Mouse (Mus musculus): Measurements from ENCODE around the gene Fancg. TPM values are rescaled to one million over a fixed set of nuclear protein-coding genes. Genes with fewer than 3 reads are reported as not detected.

Fancg gene
- total RNA-seq (2021) = 10 to 100 TPM in 1 of 2 experiments, 1 to 10 TPM in 1; 8.4 to 11.9 TPM
- long read RNA-seq, partial matches to known transcripts = 1 of 7 reads
- long read RNA-seq, other reads (novel, unspliced or antisense) = 3 of 7 reads

DNA sequence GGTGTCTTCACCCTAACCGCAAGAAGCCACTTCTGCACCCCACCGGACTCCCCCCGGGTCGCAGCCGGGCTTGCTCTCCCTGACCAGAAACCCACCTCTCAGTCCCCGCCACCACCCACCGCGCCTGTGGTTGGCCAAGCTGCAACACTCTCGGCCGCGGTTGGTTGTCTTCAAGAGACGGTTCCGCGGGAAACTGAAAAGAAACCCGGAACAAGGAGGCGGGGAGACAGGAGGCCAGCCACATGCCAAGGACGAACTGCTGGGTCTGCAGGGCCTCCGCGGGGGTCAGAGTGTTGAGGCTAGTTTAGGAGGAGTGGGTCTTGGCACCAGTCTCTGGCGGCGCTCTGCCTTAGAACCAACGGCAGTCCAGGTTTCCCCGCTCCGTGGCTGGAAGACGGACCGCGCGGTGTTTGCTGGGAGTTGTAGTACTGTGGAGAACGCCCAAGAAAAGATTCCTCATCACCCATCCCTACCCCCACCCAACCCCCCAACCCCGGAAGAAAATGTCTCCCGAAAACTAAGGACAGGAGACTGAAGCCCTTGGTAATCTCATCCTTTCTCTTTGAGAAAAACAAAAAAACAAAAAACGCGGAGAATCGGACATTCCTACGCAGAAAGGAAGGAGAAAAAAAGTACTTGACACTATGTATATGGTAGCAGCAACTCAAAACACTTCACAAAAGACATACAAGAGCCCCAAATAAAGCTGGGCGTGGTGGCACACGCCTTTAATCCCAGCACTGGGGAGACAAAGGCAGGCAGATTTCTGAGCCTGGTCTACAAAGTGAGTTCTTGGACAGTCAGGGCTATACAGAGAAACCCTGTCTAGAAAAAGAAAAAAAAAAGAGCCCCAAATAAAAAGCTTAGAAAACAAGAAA lies at the start of gene Fancg:
Gene Fancg (minus strand): TSS at position 346 of the 878 bp plus-strand sequence.
- peak; percentile 73 to 82 for DNase-seq (ENCODE audit: low spot score in 2 of 2)

- DNase-seq (ENCODE audit: low spot score in 2 of 2) = no peak
Observed at GRCm38 (mm10) chr4:43059697-43060096, 49.4 kb upstream of the Fancg start.

DNA sequence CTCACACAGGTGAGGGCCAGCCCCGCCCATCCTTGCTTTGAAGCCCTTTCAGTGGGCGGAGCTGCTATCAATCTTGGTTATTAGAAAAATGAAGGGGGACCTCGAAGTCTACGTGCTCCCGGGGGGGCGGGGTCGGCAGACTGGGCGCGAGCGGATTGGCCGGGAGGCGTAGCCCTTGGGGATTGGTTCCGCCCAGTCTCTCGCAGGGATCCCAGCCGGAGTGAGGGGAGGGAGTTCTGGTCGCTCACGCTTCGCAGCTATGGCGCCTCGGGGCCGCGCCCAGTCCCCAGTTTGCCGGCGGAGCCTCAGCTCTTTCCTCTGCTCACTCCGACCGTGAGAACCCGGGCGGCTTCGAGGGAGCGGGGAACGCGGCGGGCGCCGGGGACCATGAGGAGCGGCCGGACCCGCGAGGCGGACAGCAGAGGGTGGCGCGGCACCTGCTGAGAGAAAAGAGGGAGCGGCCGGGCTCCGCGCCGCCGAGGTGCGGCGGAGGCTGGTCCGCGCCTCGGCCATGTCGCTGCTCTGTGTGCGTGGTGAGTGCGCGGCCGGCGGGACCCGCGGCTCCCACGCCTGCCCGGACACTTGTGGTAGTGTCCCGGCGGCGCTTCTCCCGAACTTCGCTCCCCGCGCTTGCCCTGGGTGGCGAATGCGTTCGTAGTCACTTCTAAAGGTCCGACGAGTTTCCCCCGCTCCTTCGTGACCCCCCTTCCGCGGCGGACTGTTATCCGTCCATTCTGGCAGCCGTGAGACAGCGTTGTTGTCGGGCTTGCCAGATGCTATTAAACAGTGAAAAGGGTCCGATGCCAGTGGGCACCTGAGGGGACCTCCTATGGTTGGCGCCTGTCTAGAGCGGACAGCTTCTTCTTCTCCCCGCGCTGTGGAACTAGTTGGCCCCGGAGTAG lies 48.7 kb upstream of the Fancg start, which contains the start of gene Unc13b:
Gene Unc13b (plus strand): TSS at position 201 of the 902 bp plus-strand sequence.
- peak; percentile 90 to 94 for DNase-seq (ENCODE audit: low spot score in 2 of 2)

GRCm38 (mm10) chr4:43058392-43058752 lies 48.1 kb upstream of the Fancg start:
- DNase-seq (ENCODE audit: low spot score in 2 of 2) = no peak

DNA sequence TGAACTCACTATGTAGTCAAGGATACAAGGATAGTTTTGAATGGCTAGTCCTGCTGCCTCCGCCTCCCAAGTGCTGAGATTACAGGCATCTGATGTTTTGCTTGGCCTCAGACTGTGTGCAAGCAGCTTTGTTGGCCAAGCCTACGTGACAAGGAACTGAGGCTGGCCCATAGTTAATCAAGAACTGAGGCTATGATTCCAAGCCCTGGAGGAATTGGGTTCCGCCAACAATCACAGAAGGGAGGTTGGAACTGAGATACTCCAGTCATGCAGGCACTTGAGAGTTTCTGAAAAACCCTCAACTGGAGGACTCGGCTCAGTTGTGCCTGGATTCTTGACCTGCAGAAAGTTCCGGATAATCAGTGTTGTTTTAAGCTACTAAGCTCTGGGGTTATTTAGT lies 47.3 kb upstream of the Fancg start:
- no peak for DNase-seq (ENCODE audit: low spot score in 2 of 2)

DNA sequence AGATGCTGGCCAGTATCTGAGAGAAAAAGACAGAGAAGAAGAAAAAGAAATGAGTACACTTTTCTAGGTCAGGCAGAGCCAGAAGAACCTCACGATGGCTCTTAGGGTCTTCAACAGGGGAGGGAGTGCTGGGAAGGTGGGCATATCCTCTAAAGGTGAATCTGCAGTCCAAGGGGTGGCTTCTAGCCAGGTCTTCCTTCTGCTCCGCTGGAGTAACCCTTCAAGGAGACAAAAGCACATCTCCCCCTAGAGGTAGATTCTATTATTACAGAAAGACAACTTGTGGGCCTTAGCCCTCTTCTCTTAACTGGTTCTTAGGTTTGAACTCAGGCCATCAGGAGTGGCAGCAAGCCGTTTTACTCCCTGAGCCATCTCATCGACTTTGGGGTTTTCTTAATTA lies 42.3 kb upstream of the Fancg start:
- no peak for DNase-seq (ENCODE audit: low spot score in 2 of 2)

- DNase-seq (ENCODE audit: low spot score in 2 of 2) = peak; percentile 71 to 79
Observed at GRCm38 (mm10) chr4:43047231-43047630, 36.9 kb upstream of the Fancg start.

- DNase-seq (ENCODE audit: low spot score in 2 of 2) = no peak
Observed at GRCm38 (mm10) chr4:43046607-43047006, 36.3 kb upstream of the Fancg start.

DNA sequence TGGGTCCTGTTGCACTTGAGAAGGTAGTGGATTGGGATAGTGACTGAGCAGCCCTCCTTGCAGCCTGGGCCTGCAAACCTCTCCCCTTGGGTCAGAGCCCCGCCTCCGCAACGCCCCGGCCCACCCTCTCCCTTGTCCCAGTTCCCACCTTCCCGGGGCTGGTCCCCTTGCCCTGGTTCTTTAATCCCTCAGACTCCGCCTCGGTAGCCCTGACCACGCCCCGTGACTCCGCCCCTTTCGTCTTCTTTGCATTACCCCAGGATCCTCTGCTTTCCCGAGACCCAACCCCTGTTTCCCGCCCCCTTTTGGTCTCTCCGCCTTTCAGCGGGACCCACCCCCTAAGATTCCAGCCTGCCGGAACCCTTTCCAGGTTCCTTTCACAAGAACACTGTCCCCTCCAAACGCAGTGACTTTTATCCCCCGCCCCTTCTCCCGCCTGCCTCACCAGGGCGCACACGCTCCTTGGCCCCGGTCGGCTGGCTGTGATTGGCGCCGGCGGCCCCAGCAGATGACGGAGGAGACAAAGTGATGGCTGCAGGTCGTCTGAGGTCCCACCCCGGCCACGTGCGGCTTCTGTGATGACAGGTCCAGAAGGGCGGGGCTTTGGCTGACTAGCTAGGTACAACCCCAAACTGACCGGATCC lies 35.5 kb upstream of the Fancg start, which contains the start of gene Fam214b:
Gene Fam214b (minus strand): TSS at position 562 of the 644 bp plus-strand sequence.
- DNase-seq (ENCODE audit: low spot score in 2 of 2) = peak; percentile 95 to 96

DNA sequence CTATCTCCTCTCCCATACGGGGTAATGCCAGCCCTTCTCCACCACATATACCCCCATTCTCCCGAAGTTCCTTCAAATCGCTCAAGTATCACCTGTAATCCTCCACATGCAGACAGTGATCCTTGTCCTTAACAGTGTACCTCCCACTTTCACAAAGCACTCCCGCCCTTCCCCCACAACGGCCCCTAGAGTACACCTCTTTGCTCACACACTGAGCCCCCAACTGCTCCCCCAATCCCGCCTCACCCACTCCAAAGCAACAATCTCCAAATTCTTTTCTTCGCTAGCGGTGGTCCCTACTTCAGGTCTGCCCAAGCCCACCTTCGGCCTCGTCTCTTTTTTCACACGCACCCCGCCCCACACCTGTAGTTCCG lies 35.0 kb upstream of the Fancg start:
- DNase-seq (ENCODE audit: low spot score in 2 of 2) = peak in 1 of 2 experiments; percentile 44

GRCm38 (mm10) chr4:43044673-43045072 lies 34.4 kb upstream of the Fancg start:
- no peak for DNase-seq (ENCODE audit: low spot score in 2 of 2)

GRCm38 (mm10) chr4:43043644-43044357 lies 33.5 kb upstream of the Fancg start:
- DNase-seq (ENCODE audit: low spot score in 2 of 2) = peak; percentile 48 to 64

DNA sequence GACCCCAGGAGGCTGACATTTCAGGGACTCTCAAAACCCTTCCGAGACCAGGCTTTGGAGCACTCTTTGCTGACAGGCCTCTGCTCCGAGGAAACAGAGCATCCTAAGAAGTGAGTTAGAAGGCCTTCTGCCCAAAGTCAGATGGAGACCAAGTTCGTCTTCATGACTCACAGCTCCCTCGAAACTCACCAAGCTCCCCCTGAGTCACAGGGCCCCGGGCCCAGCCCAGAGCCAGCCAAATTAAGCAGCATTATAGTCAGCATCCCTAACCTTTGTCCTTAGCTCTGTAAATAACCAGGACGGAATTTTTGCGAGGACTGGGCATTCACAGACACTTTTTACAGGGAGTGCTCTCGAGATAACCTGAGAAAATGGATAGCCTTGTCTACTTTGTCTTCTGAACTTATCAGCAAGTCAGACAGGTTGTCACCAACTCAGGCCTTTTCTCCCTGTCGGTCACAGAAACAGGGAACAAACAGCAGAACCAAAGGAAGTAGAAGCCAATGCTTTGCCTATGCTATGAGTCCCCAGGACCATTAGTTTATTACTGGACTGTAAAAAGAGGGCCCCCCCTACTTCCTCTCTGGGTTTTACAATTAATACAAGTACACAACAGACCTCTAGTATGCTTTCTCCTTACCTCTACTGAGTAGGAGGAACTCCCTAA lies 30.7 kb upstream of the Fancg start:
- no peak for DNase-seq (ENCODE audit: low spot score in 2 of 2)

GRCm38 (mm10) chr4:43040114-43040572 lies 29.8 kb upstream of the Fancg start:
- peak; percentile 88 to 93 for DNase-seq (ENCODE audit: low spot score in 2 of 2)

DNA sequence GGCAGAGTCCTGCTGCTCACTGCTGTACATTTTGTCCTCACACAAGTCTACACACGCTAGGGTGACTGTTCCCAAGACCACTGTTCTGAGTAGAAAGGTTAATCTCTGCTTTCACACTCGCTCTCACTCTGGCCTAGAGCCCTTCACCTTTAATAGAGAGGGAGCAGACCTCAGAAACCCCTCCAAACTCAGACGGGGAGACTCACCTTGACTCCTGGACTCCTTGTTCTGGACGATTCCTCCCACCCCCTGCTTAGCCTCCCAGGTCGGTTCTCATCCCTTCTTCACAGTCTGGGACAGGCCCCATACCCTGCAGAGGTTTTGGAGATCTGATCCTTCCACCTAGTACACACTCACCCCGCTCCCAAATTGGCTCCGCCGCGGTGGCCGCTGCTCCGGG lies 29.3 kb upstream of the Fancg start:
- peak in 1 of 2 experiments; percentile 31 for DNase-seq (ENCODE audit: low spot score in 2 of 2)

GRCm38 (mm10) chr4:43038567-43039495 lies 28.5 kb upstream of the Fancg start:
- peak; percentile 53 to 65 for DNase-seq (ENCODE audit: low spot score in 2 of 2)

GRCm38 (mm10) chr4:43037860-43038566 lies 27.7 kb upstream of the Fancg start:
- no peak for DNase-seq (ENCODE audit: low spot score in 2 of 2)

DNA sequence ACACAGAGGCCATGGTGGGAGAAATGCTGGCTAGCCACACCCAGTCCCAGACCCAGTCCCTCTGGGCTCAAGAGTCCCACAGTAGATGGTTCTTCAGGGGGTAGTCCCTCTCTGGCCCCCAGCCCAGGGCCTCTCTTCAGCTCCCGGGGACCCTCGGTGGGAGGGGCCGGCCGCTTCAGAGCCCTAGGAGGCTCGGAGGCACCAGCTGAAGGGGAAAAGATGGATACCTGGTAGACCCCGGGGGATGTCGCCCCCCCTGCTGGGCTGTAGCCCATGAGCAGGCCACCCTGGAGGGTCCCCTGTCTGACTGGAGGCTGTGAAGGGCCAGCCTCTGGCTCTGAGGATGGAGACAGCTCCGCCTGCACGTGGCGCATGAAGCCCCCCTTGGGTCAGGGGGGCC lies 26.1 kb upstream of the Fancg start:
- no peak for DNase-seq (ENCODE audit: low spot score in 2 of 2)
